Mouse (Mus musculus): Measurements from ENCODE around the gene Cers6. TPM values are rescaled to one million over a fixed set of nuclear protein-coding genes. Genes with fewer than 3 reads are reported as not detected.

The Cers6 gene
- total RNA-seq, 1 experiment from 2014 or later = 16.4 TPM

DNA sequence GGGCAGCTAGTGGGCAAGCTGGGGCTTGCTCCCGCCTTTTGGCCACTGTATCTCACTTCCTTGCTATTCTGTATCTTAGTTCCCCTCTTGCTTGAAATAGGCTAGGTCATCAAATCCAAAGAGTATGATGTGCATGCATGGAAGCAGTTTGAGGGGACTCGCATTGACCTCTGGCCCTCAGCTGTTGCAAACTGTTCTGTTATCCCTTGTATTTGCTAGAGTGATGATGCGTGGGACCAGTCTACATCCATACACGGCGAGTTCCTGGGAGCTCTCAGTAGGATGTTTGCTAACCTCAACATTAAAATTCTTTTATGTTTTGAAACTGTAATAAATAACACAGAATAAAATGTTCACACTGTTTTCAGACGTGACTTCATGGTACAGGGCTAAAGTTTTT, 13.3 kb downstream of the Cers6 start:
- ATAC-seq (replicated peaks; ENCODE audit: low read depth, poor library complexity, severe bottlenecking) = no peak

DNA sequence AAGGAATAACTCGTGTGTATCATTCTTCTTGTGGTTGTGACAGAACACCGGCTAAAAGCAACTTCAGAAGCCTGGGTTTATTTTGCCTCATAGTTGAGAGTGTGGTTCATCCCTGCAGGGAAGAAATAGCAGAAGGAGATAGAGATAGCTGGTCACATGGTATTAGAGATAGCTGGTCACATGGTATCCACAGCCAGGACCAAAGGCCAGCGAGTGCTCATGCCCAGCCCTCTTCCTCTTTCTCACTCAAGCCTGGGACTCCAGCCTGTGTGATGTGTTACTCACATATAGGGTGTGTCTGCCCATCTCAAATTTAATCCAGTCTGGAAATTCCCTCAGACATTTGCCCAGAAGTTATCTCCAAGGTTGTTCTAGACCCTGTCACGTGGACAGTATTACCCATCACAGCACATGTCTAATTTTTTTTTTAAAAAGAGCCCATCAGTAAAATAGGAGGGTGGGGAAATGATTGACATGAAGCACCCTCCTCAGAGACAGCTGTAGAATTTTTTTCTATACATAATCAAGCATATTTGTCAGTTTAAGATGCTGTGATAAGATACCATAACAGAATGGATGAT, 17.9 kb downstream of the Cers6 start:
- peak; percentile 81 for ATAC-seq (replicated peaks; ENCODE audit: low read depth, poor library complexity, severe bottlenecking)

DNA sequence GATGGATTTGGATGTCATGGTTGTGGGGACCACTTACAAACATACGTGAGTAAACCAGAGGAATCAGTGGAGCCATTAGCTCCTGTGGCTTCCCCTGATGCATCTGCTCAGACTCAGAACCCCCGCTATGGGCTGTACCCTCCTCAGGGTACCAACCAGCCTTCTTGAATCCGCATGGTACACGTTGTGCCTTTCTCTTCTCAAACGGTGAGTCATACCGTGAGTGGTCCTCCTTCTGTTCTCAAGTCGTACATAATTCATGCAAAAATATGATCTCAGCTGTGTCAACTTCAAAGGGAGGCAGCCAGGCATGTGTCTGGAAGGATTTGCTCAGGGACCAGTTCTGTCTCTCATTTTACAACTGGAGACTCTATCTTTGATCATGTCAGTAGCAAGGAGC, 23.3 kb downstream of the Cers6 start:
- no peak for ATAC-seq (replicated peaks; ENCODE audit: low read depth, poor library complexity, severe bottlenecking)

GRCm38 (mm10) chr2:68885206-68885605, 24.0 kb downstream of the Cers6 start:
- ATAC-seq (replicated peaks; ENCODE audit: low read depth, poor library complexity, severe bottlenecking) = no peak

GRCm38 (mm10) chr2:68885766-68886496, 24.7 kb downstream of the Cers6 start:
- no peak for ATAC-seq (replicated peaks; ENCODE audit: low read depth, poor library complexity, severe bottlenecking)

DNA sequence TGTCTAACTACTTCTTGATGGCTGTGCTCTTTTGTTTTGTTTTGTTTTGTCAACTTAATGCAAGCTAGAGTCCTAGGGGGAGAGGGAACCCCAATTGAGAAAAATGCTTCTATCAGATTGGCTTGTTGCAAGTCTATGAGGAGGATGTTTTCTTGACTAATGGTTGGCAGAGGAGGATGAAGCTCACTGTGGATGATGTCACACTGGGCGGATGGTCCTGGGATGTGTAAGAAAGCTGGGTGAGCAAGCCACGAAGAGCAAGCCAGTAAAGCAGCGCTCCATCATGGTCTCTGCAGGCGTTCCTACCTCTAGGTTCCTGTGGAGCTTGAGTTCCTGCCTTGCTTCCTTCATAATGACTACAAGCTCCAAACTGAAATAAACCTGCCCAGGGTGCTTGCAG, 25.4 kb downstream of the Cers6 start:
- ATAC-seq (replicated peaks; ENCODE audit: low read depth, poor library complexity, severe bottlenecking) = no peak

GRCm38 (mm10) chr2:68888094-68888705, 27.0 kb downstream of the Cers6 start:
- ATAC-seq (replicated peaks; ENCODE audit: low read depth, poor library complexity, severe bottlenecking) = no peak

- no peak for ATAC-seq (replicated peaks; ENCODE audit: low read depth, poor library complexity, severe bottlenecking)
Observed at GRCm38 (mm10) chr2:68889661-68890170, 28.5 kb downstream of the Cers6 start.

- no peak for ATAC-seq (replicated peaks; ENCODE audit: low read depth, poor library complexity, severe bottlenecking)
Observed at GRCm38 (mm10) chr2:68892476-68892875, 31.2 kb downstream of the Cers6 start.

DNA sequence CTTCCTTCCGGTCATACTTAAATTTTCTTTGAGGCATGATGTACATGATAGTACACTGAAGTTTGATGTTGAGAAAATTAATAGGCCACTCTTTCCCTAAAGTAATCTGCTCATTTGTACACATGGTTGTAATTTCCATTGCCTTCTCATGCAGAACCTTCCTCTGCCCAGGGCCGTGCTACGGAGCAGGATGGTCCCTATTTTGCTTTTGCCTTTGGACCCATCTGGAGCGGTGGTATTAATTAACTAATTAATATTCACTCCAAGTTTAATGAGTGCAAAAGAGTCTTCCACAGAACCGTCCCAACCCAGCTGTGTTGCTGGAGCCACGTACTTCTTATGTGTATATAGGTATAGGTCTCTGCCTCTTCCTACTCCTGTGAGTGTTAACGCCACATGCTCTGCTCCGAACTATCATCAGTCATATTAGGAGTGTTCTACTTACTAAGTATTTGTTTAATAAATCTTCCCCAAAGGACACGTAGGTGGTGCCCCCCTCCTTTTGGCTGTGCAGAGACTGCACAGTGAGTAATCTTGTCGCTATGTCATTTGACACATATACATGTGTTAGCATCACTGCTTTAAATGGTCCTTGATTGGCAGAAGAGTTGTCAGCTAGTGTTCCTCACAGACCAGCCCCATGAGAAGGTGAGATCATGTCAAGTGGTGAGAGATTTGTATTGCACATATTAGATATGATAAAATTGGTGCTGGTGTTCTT, 34.0 kb downstream of the Cers6 start:
- no peak for ATAC-seq (replicated peaks; ENCODE audit: low read depth, poor library complexity, severe bottlenecking)

DNA sequence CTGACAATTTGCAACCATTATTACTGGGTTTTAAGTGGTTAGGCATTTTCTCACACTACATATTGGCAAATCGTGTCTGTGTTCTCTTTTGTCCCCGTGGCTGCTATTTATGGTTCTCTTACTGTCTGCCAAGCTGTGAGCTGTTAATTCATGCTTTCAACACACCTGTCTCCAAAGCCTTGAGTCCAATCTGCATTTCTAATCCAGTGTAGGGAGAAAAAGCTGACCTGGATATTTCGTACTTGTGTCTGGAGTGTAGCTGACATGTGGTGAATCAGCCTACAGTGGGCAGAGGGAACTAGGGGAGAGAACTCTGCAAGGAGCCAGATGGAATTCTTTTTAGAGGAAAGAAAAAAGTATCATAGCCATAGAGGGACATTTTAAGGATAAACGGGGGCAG, 35.0 kb downstream of the Cers6 start:
- no peak for ATAC-seq (replicated peaks; ENCODE audit: low read depth, poor library complexity, severe bottlenecking)

- ATAC-seq (replicated peaks; ENCODE audit: low read depth, poor library complexity, severe bottlenecking) = no peak
Observed at GRCm38 (mm10) chr2:68899770-68900521, 38.7 kb downstream of the Cers6 start.

GRCm38 (mm10) chr2:68900640-68901378, 39.6 kb downstream of the Cers6 start:
- peak; percentile 90 for ATAC-seq (replicated peaks; ENCODE audit: low read depth, poor library complexity, severe bottlenecking)

GRCm38 (mm10) chr2:68901708-68902107, 40.5 kb downstream of the Cers6 start:
- peak; percentile 69 for ATAC-seq (replicated peaks; ENCODE audit: low read depth, poor library complexity, severe bottlenecking)

DNA sequence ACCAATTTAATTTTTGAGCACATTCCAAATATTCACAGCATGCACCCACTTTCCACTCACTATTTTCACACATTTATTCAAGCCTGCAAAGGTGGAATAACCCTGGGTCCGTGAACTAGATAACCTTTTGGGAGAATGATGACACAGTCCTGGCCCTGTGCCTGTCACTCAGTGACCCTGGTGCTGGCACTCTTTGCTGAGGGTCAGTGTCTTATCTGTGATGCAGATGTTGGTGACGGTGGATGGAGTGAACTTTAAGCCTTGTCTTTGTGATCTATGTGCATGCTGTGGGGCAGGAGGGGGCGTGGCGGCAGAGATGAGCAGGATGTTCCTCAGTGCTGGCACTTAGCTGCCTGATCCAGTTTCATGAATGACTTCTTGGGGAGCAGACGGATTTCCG, 41.3 kb downstream of the Cers6 start:
- ATAC-seq (replicated peaks; ENCODE audit: low read depth, poor library complexity, severe bottlenecking) = no peak

GRCm38 (mm10) chr2:68906921-68907320, 45.7 kb downstream of the Cers6 start:
- no peak for ATAC-seq (replicated peaks; ENCODE audit: low read depth, poor library complexity, severe bottlenecking)

DNA sequence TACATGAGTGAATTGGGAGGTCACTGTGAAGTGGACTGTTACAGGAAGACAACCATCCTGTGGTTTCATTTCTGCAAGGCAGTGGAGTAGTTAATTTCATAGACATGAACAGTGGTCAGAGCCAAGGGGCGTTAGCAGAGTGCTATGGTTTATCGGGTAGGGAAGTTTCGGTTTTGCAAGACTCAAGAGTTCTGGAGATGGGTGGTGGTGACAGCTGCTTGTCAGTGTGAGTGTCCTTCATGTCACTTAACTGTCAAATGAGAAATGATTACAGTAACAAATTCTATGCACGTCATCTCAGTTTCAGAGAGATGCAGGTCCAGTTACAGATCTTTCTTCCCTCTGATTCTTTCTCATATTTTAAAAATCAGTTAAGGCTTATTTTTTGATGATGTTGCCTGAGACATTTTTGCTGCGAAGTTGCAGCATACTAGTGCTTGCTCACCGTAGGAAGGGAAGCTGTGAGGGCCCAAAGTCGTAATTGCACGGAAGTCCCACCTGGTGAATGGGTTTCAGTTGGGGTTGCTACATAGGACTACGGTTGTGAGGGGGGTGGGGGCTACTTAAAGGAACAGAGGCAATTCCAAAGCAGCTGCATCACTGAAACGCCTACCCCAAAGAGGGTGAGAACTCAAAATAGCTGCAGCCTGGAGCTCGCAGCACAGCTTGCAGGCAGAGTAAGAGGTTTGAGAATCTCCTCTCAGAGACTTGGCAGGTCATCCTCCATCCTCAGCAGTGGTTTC, 46.7 kb downstream of the Cers6 start:
- peak; percentile 94 for ATAC-seq (replicated peaks; ENCODE audit: low read depth, poor library complexity, severe bottlenecking)

GRCm38 (mm10) chr2:68910727-68911126, 49.5 kb downstream of the Cers6 start:
- ATAC-seq (replicated peaks; ENCODE audit: low read depth, poor library complexity, severe bottlenecking) = no peak
